Mouse (Mus musculus) left cerebral cortex, adult 2 months (tissue): Measurements from ENCODE around the gene Grid1. TPM values are rescaled to one million over a fixed set of nuclear protein-coding genes. Genes with fewer than 3 reads are reported as not detected.

Source experiments
- DNase-seq, 2 experiments: peaks; one replicate each; pipeline ENCODE4 v3.0.0; 2021 to 2022; ENCODE audit warnings: low spot score in 2 of 2, mixed read lengths in 1 of 2; ENCODE audit errors: extremely low spot score in 1 of 2
- H3K27ac ChIP-seq: fragments of 200-600 bp; 2 replicates; pipeline ENCODE4 v1.8.1; 2022
- H3K4me3 ChIP-seq: fragments of 200-600 bp; 2 replicates; pipeline ENCODE4 v1.8.1; 2022
- CTCF ChIP-seq: fragments of 200-600 bp; IDR thresholded peaks from 2 replicates; pipeline ENCODE4 v1.8.1; 2022; ENCODE audit warnings: antibody characterized with exemption, mild to moderate bottlenecking, moderate library complexity
- intact Hi-C: fragments of 180-260 bp; cut with DNase I; formaldehyde crosslinking; loops from one replicate; pipeline ENCODE4 v1.15.1; 2025
- total RNA-seq, 2 experiments: library from RNA; stranded (reverse); gene quantifications; 2 replicates each; pipeline ENCODE4 v1.2.3; 2021

The Grid1 gene
- total RNA-seq, 2 experiments from 2014 or later, result 47.7 to 48.6 TPM

DNA sequence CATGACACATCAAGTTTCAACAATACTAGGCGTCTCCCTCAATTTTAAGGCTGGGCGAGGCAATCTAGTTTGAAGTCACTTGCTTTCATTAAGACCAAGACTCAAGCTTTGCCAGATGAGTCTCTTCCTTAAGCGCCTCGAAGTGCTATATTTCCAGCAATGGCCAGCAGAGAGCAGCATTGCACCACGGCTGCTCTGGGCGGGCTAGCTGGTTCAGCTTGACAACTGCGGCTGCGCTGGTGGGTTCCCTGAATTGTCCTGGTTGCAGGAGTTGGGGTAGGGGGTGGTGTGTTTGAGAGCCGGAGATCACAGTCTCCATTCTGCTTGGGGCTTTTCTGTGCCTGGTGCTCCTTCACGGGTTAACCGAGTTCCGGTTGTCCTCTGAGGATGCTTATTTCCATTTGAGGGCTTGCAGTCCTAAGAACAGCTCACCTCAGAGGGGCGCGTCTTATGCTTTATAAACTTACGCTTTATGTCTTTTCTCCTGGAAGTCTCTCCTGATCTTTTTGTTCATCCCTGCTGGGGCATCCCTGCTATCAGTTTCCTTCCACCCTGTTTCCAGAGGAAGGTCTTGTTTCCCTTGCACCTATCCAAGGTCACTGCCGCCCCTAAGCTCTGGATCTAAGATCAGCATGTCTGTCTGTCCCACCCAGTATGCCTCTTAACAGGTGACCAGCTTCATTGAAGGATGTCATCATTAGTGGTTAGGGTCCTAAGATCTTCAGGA lies 9.0 kb upstream of the Grid1 start:
- no peak overlapping the region for H3K27ac ChIP-seq
- peak; percentile 80 to 91 for DNase-seq
- TF ChIP-seq CTCF, result peak; percentile 88
- peak overlapping the region; percentile 35 for H3K4me3 ChIP-seq
- intact Hi-C loops, result loop anchor here (5.0 to 10.0 kb wide), 4 partner anchors 754 to 1966 kb away; no protein-coding TSS in a partner anchor

DNA sequence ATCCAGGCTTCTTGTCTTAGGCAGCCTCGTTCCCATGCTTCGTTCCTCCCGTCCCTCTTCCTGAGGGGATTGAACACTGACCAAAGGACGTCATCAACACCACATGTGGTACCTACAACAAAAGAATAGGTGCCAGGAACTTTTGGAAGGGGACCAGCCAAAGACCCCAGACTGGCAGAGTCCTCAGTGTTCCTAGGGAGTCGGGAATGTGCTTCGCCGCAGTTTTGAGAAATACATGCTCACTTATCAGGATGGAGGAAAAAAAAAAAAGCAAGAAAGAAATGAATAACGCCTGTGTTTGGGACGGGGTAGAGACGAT lies 8.5 kb upstream of the Grid1 start:
- no peak overlapping the region for H3K27ac ChIP-seq
- no peak for DNase-seq
- TF ChIP-seq CTCF, result no peak
- H3K4me3 ChIP-seq, result peak overlapping the region; percentile 9; the same call in 1 of the 2 replicates
- intact Hi-C loops, result loop anchor here (5.0 to 10.0 kb wide), 4 partner anchors 753 to 1966 kb away; no protein-coding TSS in a partner anchor

DNA sequence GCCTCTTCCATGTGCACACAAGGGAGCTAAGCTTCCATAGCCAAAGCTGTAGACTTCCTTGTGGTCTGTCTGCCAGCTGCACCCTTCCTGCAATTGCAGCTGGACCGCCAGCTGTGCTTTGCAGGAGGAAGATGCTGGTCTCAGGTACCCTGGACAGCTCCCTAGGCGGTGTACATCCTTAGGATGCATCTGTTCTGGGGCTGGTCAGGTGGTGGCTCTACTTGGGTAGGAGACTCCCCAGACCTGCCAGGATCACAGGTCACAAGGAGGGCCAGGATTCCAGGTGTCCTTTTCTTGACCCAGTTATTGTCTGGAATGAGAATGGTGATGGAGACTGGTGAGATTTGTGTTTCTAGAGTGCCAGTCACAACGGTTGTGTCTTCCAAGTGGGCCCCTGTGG lies 3.6 kb upstream of the Grid1 start:
- H3K4me3 ChIP-seq, result no peak overlapping the region
- no peak for TF ChIP-seq CTCF
- DNase-seq, result peak in 1 of 2 experiments; percentile 8
- H3K27ac ChIP-seq, result no peak overlapping the region
- intact Hi-C loops, result loop anchor here (10.0 kb wide), 1 partner anchor 748 kb away; no protein-coding TSS in a partner anchor

DNA sequence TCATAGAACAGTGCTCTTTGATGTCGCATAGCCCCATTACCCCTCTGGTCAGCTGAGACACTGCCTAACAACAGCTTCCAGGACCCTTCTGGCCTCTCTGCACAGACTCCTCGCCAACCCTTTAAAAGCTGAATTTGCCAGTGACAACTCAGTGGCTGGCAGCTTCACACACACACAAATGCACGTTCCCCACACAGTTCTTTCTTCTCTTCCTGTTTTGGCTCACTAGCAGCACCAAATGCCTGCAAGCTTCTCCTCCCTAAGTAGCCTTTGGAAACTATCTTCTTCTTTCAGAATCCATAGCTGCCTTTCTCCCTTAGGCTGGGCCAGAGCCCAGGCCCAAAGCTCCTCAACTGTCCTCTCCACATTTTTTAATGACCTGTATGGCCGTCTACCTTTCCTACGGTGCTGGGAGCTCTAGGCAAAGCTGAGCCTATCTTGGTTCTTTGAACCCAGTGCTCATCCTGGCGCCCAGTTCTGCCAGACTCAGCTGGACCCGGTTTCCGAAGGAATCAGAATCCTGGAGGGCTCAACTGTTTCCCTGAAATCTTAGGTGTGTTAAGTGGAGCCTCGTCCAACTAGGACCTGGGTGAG lies 1.4 kb upstream of the Grid1 start:
- Histone ChIP-seq H3K4me3 (peak overlapping the region; percentile 74), H3K27ac (peak overlapping the region; percentile 87)
- peak; percentile 9 to 16 for DNase-seq
- no peak for TF ChIP-seq CTCF
- intact Hi-C loops, result loop anchor here (10.0 kb wide), 1 partner anchor 746 kb away; no protein-coding TSS in a partner anchor

DNA sequence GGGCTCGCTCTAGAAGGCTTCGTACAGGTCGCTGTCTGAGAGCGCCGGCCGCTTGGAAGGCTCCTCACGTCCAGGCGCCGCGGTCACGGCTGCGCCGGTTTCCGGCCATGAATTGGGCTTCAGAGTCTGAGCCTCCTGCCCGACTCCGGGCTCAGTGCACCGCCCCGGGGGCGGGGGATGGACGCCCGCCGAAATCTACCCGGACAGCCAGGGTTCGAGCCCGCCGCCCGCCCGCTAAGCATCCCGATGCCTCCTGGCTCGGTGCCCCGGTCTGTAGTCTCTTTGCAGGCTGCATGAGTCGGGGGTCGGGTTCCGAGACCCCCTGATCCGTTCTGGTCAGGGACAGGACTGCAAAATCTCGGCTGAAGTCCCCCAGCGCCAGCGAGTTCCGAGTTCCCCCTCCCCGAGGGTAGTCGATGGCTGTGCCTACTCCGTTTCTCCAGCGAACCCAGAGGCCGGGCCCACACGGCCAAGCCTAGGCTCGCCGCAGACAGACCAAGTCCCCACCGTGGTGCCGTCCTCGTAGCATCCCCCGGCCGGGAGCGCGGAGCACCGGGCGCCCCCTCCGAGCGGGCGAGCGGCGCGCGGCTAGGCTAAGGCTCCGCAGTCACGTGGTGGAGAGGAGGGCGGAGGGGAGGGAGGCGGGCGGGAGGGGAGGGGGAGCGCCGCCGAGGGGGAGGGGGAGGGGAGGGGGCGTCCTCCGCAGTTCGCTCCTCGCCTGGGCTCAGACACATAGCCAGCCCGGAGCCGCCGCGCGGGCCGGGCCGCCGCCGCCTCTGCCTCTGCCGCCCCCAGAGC lies 588 bp upstream of the Grid1 start:
- H3K27ac ChIP-seq, result peak overlapping the region; percentile 87
- intact Hi-C loops, result loop anchor here (10.0 kb wide), 1 partner anchor 745 kb away; no protein-coding TSS in a partner anchor
- TF ChIP-seq CTCF, result no peak

DNA sequence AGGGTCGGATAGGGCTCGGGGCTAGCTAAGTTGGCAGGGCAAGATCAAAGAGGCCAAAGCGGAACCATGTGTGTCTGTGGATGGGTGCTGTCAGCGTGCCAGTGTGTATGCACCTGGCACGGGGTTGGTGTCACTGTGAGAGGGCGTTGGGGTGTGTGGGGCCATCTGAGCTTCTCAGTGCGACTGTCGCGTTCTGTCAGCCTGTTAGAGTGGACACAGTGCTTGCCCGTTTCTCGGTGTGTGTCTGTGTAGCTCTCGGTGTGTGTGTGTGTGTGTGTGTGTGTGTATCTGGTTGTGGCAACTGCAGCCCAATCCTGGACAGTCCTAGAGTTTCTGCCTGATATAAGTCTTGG lies 721 bp downstream of the Grid1 start:
- peak overlapping the region; percentile 74 for H3K4me3 ChIP-seq
- intact Hi-C loops, result loop anchor here (1.0 to 10.0 kb wide), 4 partner anchors 67 to 514 kb away; no protein-coding TSS in a partner anchor
- no peak for TF ChIP-seq CTCF
- H3K27ac ChIP-seq, result peak overlapping the region; percentile 84
- no peak for DNase-seq

More for the DNA sequence above, 588 bp upstream of the Grid1 start:
- H3K4me3 ChIP-seq, result peak overlapping the region; percentile 74
- DNase-seq, result peak; percentile 52 to 62

DNA sequence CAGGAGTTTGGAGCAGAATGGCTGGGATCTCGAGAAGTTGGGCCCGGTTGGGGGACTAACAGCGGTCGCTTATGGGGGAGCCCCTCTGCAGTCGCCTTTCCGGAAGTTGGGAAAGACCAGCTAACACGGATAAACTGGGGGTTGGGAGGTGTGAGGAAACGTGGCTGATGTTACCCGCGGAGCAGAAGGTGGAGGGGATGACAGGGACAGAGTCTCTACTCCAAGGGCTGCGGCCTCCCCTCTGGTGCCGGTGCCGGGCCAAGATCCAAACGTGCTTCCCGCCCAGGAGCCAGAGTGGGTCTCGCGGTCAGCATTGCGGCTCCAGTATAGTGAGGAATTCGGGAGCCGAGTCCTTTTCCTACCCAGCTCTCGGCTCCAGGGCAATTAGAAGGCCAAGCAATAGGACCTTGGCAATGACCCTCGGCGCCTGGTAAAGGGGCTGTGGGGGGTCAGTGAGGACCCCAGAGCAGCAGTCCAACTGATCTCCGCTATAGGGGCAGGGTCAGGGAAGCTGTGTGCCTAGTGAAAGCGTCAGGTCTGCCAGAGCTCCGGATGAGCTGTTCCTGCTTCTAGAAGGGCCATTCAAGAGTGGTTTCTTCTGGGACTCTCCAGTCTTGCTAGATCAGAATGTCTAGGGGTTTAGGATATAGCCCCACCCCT lies 1.4 kb downstream of the Grid1 start:
- Histone ChIP-seq H3K4me3 (peak overlapping the region; percentile 74), H3K27ac (no peak overlapping the region; the same call in 1 of the 2 replicates)
- intact Hi-C loops, result loop anchor here (1.0 to 10.0 kb wide), 4 partner anchors 66 to 514 kb away; no protein-coding TSS in a partner anchor
- DNase-seq, result peak; percentile 23 to 27
- TF ChIP-seq CTCF, result no peak

DNA sequence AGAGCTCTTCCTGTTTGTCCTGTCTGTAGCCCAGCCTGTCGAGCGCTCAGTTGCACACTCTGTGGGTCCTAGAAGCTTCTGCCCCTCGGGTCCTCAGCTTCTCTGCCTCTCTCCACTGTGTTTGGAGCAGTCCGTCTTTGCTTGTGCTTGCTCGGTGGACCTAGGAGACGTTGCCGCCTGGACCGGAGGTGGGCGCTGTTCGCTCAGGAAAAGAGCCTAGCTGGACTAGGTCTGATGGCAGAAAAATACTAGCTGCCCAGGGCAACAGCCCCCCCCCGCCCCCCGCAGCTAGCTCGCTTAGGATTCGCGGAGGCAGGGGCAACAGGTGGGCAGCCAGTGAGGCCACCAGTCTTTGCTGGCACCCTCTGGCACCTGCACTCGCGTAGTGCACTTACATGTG lies 3.2 kb downstream of the Grid1 start:
- Histone ChIP-seq H3K27ac (no peak overlapping the region), H3K4me3 (peak overlapping the region; percentile 39)
- TF ChIP-seq CTCF, result peak; percentile 66
- DNase-seq, result peak; percentile 79 to 83
- intact Hi-C loops, result loop anchor here (5.0 to 10.0 kb wide), 3 partner anchors 64 to 512 kb away; no protein-coding TSS in a partner anchor

DNA sequence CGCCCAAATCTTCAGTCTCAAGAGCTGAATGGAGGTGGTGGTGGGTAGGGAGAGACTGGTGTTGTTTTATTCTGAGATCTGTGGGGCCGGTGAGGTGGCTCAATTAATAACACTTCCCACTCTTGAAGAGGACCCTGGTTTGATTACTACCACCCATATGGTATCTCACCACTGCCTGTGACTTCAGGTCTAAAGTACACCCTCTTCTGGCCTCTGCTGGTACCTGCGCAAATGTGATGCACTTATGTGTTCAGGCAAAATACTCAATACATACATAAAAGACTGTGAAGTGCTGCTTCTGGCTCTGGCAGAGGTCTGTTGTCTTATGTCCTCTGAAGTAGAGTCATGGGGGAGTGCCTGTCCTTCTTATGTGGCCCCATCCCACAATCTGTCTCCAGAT lies 4.3 kb downstream of the Grid1 start:
- no peak overlapping the region for H3K27ac ChIP-seq
- no peak overlapping the region for H3K4me3 ChIP-seq
- peak; percentile 10; the same call in 1 of the 2 replicates for TF ChIP-seq CTCF
- peak in 1 of 2 experiments; percentile 8 for DNase-seq
- intact Hi-C loops, result loop anchor here (5.0 to 10.0 kb wide), 3 partner anchors 63 to 511 kb away; no protein-coding TSS in a partner anchor

DNA sequence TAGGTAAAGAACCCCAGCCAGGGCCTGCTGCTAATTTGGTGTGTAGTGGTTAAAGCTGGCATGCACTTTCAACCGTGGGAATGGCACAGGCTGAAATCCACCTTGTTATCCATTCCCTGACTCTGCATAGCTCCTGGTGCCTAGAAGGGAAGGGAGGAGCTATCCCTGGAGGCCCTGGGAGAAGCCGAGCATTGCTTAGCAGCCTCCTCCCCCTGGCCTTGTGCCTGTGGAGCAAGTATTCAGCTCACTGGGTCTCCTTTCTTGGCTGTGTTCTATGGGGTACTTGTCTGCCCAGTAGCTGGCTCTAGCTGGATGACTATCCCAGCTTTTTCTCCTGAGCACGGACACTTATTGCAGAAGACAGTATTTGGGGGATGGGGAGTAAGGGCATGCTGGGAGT lies 6.0 kb downstream of the Grid1 start:
- no peak for TF ChIP-seq CTCF
- Histone ChIP-seq H3K27ac (no peak overlapping the region), H3K4me3 (no peak overlapping the region)
- no peak for DNase-seq
- intact Hi-C loops, result loop anchor here (10.0 kb wide), 1 partner anchor 509 kb away; no protein-coding TSS in a partner anchor

DNA sequence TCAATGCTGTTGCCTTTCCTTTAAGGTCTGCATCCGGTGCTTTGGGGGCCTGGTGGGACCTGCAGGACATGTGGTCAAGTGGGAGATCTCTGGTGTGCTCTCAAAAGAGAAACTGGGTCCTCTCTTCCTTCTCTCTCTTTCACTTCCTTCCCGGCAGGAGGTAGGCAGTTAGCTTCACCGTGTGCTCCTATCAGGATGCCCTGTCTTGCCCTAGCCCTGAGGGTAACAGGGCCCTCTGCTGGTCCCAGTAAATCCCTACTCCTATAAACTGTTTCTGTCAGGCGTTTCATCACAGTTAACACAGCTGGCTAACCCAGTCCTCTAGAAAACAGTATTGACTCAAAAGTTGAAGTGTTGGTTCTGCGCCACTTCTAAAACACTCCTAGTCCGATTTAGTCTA lies 9.9 kb downstream of the Grid1 start:
- H3K4me3 ChIP-seq, result no peak overlapping the region
- no peak; the same call in 1 of the 2 replicates for TF ChIP-seq CTCF
- intact Hi-C loops, result loop anchor here (10.0 kb wide), 1 partner anchor 505 kb away; no protein-coding TSS in a partner anchor
- DNase-seq, result no peak
- no peak overlapping the region for H3K27ac ChIP-seq
